Mouse (Mus musculus) left cerebral cortex, adult 9 months (tissue): ENCODE measurements around the gene Gm815.

Experiments
- DNase-seq, 2 experiments: peaks; one replicate each; pipeline ENCODE4 v3.0.0; 2022; ENCODE audit warnings: low spot score in 2 of 2

The Gm815 gene

GRCm38 (mm10) chr19:26885616-26886015 is at the start of gene Gm815:
Gene Gm815, plus strand, starts transcription at chr19:26885881.
- no peak for DNase-seq

- no peak for DNase-seq
Observed at GRCm38 (mm10) chr19:26837626-26838025, 48.1 kb upstream of the Gm815 start.

GRCm38 (mm10) chr19:26843896-26844295 is 41.8 kb upstream of the Gm815 start:
- DNase-seq = no peak

- no peak for DNase-seq
Observed at GRCm38 (mm10) chr19:26844813-26845212, 40.9 kb upstream of the Gm815 start.

GRCm38 (mm10) chr19:26845276-26846016 is 40.2 kb upstream of the Gm815 start:
- peak; percentile 48 to 88 for DNase-seq

- DNase-seq = no peak
Observed at GRCm38 (mm10) chr19:26846017-26846285, 39.7 kb upstream of the Gm815 start.

- DNase-seq = no peak
Observed at GRCm38 (mm10) chr19:26851017-26851782, 34.5 kb upstream of the Gm815 start.

GRCm38 (mm10) chr19:26852325-26852900 is 33.3 kb upstream of the Gm815 start:
- no peak for DNase-seq

- DNase-seq = no peak
Observed at GRCm38 (mm10) chr19:26853701-26854282, 31.9 kb upstream of the Gm815 start.

GRCm38 (mm10) chr19:26854661-26855060 is 31.0 kb upstream of the Gm815 start:
- DNase-seq = no peak

GRCm38 (mm10) chr19:26855152-26855551 is 30.5 kb upstream of the Gm815 start:
- no peak for DNase-seq

GRCm38 (mm10) chr19:26858427-26859194 is 27.1 kb upstream of the Gm815 start:
- no peak for DNase-seq

GRCm38 (mm10) chr19:26859195-26859570 is 26.5 kb upstream of the Gm815 start:
- DNase-seq = no peak

- no peak for DNase-seq
Observed at GRCm38 (mm10) chr19:26863662-26864061, 22.0 kb upstream of the Gm815 start.

GRCm38 (mm10) chr19:26864975-26865690 is 20.5 kb upstream of the Gm815 start:
- no peak for DNase-seq

- DNase-seq = no peak
Observed at GRCm38 (mm10) chr19:26865736-26866135, 19.9 kb upstream of the Gm815 start.

GRCm38 (mm10) chr19:26869591-26869990 is 16.1 kb upstream of the Gm815 start:
- no peak for DNase-seq

- DNase-seq = no peak
Observed at GRCm38 (mm10) chr19:26870280-26870679, 15.4 kb upstream of the Gm815 start.

- no peak for DNase-seq
Observed at GRCm38 (mm10) chr19:26871096-26871495, 14.6 kb upstream of the Gm815 start.

- DNase-seq = no peak
Observed at GRCm38 (mm10) chr19:26872886-26873285, 12.8 kb upstream of the Gm815 start.

- DNase-seq = no peak
Observed at GRCm38 (mm10) chr19:26875601-26876000, 10.1 kb upstream of the Gm815 start.
